Mouse (Mus musculus) liver, adult 2 months (tissue): Measurements from ENCODE around the gene Gm49366.
"Not testable (repeated sequence)": the region's sequence is repeated elsewhere in the genome, so short reads cannot be mapped to it uniquely, and the experiment has no call there.

ENCODE experiments used
- CTCF ChIP-seq: fragments of 200-500 bp; IDR thresholded peaks from 2 replicates; pipeline ENCODE4 v1.5.1; 2011; ENCODE audit warnings: low read depth, low read length, control low read depth
- POLR2A ChIP-seq: fragments of 200-500 bp; IDR thresholded peaks from 2 replicates; pipeline ENCODE4 v1.6.1; 2011; ENCODE audit warnings: low read length, control low read depth; ENCODE audit not compliant: insufficient read depth; ENCODE audit errors: extremely low read depth

- TF ChIP-seq CTCF, POLR2A: not testable (repeated sequence)
These were observed 30.8 kb downstream of the Gm49366 start for GRCm38 (mm10) chr12:84069582-84069981.
